Mouse (Mus musculus) urinary bladder, postnatal 36 days (tissue): ENCODE measurements around the gene Prss12.

Experiments used
- DNase-seq, 2 experiments: peaks; one replicate each; pipeline ENCODE4 v3.0.0; 2022; ENCODE audit warnings: low spot score in 2 of 2, mixed read lengths in 1 of 2

Prss12 gene

DNA sequence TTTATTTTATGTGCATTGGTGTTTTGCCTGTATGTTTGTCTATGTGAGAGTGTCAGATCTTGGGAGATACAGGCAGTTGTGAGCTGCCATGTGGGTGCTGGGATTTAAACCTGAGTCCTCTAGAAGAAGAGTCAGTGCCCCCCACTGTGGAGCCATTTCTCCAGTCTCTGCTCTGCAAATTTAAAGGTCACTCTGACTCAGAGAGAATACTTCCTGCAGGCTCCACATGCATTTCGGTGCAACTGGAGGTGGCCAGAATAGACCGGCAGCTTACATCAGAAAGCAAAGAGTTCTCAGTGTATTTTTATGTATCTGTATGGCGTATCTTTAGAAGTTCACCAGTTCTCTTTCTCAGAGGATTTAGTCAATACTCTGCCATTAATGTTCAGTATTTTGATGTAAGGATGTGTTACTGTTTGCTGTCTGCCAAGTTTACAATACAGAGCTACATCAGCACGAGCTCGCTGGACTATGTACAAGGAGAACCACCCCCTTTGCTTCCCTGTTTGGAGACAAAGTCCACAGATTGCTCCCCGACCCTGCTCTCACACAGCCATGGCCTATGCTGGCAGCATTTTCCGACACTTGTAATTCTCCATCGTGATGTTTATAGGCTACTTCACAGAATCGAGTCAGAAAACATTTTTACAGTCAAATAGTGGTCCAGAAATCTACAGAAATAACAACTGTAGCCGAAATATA is 81.2 kb downstream of the Prss12 start:
- DNase-seq = no peak

DNA sequence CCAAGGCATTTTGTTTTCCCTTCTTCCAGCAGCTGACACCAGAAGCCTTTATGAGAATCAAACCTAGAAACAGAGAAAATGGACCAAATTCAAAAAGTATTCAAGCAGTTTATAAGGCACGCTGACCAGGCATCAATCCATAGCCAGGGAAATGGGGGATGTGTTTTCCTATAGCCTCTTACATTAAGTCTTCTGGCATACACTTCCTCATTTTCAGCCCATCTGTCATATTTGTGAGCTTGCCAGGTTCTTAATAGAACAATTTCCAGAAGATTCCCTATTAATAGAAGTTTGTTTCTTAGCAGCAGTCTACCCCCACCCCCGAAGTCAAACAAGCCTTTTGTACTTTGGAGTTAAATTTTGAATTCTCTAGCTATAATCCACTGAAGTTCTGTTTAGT is 84.4 kb downstream of the Prss12 start:
- DNase-seq = no peak

DNA sequence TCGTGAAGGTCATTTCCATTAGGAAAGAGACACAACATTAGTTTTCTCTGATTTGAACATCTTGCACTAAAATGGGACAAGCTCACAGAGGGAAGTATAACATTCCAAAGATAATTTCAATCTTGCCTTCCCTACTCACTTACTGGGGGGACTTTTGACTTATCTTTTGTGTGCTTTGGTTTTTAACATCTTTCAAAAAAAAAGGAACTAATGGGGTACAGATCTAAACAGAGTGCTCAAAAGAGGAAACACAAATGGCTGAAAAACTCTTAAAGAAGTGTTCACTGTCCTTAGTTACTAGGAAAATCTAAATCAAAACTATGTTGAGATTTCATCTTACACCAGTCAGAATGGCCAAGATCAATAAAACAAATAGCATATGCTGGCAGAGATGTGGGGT is 90.6 kb downstream of the Prss12 start:
- no peak for DNase-seq

DNA sequence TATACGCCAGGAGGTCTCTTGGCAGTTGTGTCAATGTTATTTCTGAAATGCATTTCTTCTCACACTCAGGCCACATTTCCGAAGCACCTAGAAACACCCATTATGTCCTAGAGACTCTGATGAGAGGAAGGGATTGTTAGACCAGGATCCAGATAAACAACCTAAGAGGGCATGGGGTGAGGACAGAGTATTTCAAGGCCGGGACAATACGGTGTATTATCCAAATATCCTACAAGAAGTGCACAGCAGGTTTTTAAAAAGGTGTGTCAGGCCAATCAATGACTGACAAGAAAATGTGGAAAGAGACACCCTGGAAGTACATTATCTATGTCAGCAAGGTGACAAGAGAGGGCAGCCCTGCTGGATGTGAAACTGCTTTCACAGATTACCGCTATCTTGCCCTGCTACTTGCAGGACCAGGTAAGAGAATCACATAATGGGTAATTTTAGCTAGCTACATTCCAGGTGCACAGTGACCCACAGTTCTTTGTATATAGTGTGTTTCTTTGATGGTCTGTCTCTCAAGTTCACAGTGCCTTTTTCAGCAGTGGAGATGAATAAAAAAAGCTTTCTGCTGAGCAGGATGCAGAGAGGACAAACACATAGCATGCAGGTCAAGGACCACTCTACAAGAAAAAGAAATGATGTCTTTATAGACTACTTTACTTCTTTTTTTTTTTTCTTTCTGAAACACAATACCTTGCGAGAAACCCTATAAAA is 97.0 kb downstream of the Prss12 start:
- no peak for DNase-seq

DNA sequence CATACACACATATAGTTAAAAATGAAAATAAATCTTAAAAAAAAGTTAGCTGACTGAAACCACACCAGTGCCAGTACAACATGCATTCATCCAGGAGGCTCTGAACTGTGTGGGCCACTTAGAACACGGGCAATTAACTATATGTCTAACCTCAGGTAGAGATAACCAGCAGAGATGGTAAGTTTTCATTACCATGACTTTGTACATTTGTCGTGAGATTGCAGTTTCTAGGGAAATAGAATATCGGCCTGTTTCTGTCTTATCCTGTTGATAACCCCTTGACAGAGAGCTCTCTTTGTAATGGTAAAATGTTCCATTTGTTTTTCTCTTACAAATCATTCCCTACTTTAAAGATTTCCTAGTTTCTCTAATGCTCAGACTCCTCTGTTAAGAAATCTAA is 103.8 kb downstream of the Prss12 start:
- no peak for DNase-seq

GRCm38 (mm10) chr3:123553872-123554271 is 107.2 kb downstream of the Prss12 start:
- DNase-seq = no peak

DNA sequence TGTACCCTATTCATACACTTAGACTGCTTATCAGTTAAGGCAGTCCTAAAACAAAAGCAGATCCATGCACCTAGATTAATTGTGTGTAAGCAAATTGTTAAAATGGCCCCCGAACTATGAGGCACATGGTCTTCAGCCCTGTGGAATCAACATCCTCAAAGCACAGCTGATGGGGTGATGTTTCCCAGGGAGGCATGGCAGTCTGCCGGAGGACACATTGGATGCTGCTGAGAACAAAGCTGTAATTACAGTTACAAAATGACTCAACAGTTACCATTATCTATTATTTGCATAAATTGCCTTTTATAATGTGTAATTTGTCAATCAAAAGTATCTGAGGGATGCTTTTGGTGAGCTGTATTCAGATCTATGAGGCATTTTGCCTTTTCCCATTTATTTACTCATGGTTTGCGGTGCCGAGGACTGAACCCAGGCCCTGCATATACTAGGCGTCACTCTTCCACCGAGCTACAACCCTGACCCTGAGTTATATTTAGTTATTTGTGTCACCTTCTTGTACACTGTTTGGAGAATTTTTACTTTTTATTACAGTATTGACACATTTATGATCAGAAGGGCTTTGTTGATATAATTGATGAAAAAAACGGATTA is 108.6 kb downstream of the Prss12 start:
- DNase-seq = no peak
